Mouse (Mus musculus) forebrain, embryonic 10.5 days (tissue): ENCODE results near the gene Ddx56. TPM values are rescaled to one million over a fixed set of nuclear protein-coding genes. Genes with fewer than 3 reads are reported as not detected.
"Not testable (repeated sequence)": the region's sequence is repeated elsewhere in the genome, so short reads cannot be mapped to it uniquely, and the experiment has no call there.

Source experiments
- DNase-seq: peaks from one replicate; pipeline ENCODE4 v3.0.0-alpha.2; 2017; ENCODE audit warnings: low spot score; ENCODE audit errors: extremely low spot score
- H3K27ac ChIP-seq: fragments of 300-500 bp; sonication (generic); 2 replicates; pipeline ENCODE4 v1.5.1; 2016; ENCODE audit warnings: mild to moderate bottlenecking
- H3K27me3 ChIP-seq: fragments of 300-500 bp; sonication (generic); 2 replicates; pipeline ENCODE4 v1.6.1; 2016; ENCODE audit warnings: mild to moderate bottlenecking; ENCODE audit not compliant: poor library complexity, severe bottlenecking
- H3K36me3 ChIP-seq: fragments of 300-500 bp; sonication (generic); replicated peaks from 2 replicates; pipeline ENCODE4 v1.6.1; 2016; ENCODE audit warnings: mild to moderate bottlenecking, moderate library complexity
- H3K4me1 ChIP-seq: fragments of 300-500 bp; sonication (generic); 2 replicates; pipeline ENCODE4 v1.6.1; 2016
- H3K4me3 ChIP-seq: fragments of 300-500 bp; sonication (generic); 2 replicates; pipeline ENCODE4 v1.5.1; 2016; ENCODE audit warnings: mild to moderate bottlenecking, moderate library complexity
- H3K9me3 ChIP-seq: fragments of 300-500 bp; sonication (generic); 2 replicates; pipeline ENCODE4 v1.6.1; 2016; ENCODE audit warnings: mild to moderate bottlenecking, moderate library complexity
- WGBS: fragments of 180-500 bp; shearing (Covaris S2); methylation state at CpG from one replicate; pipeline ENCODE4 v1.1.7; 2016; 5-methylcytosine and 5-hydroxymethylcytosine counted together
- polyA plus RNA-seq: library from polyadenylated mRNA; unstranded; fragments of >200 nt; fragmentation: Nextera tagmentation; extraction: Ambion mirVana; gene quantifications from 2 replicates; pipeline ENCODE4 v1.2.1, GENCODE M21; 2016

The Ddx56 gene
- polyA plus RNA-seq, 1 experiment from 2014 or later: 135 TPM

DNA sequence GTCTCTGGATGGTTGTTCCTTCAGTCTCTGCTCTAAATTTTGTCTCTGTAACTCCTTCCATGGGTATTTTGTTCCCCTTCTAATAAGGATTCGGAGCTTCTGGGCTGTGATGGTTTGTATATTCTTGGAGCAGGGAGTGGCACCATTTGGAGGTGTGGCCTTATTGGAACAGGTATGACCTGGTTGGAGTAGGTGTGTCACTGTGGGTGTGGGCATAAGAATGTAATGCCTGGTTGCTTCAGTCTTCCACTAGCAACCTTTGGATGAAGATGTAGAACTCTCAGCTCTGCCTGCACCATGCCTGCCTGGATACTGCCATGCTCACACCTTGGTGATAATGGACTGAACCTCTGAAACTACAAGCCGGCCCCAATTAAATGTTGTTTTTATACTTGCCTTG, 13.0 kb downstream of the Ddx56 start:
- H3K4me3 ChIP-seq, DNase-seq, H3K9me3 ChIP-seq, H3K27me3 ChIP-seq, H3K27ac ChIP-seq, H3K4me1 ChIP-seq: not testable (repeated sequence)
- WGBS: 90% methylated on average over 2 of the region's 2 CpGs
- peaks cover 24% of the 10 kb centered on the region for H3K36me3 ChIP-seq

DNA sequence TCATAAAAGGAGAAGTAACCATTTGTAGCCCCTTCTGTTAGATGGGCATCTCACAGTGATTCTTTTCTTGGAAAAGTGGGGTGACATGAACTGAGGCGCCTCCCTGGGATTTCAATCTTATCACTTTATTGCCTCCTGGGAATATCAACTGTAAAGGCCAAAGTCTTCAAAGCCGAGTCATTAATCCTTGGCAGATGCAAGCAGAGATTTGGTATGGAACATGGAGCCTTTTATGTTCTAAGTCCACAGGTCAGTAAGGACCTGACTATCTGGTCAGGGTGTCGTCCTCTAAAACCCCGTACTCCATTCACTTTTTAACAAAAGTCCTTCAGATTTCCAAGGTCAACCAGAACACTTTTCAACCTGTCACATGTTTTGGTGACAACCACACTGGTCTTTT, 14.7 kb downstream of the Ddx56 start:
- WGBS: 90% methylated on average over 4 of the region's 4 CpGs
- no peak overlapping the region for H3K27ac ChIP-seq
- H3K4me1 ChIP-seq: no peaks in the 10 kb centered on the region
- H3K9me3 ChIP-seq: no peaks in the 10 kb centered on the region
- no peaks in the 10 kb centered on the region for H3K27me3 ChIP-seq
- H3K36me3 ChIP-seq: peaks cover 6% of the 10 kb centered on the region
- H3K4me3 ChIP-seq: no peak overlapping the region
- no peak for DNase-seq

- H3K9me3 ChIP-seq: no peaks in the 10 kb centered on the region
- H3K4me1 ChIP-seq: no peaks in the 10 kb centered on the region
- no peak overlapping the region for H3K27ac ChIP-seq
- peaks cover under 1% of the 10 kb centered on the region; the same call in 1 of the 2 replicates for H3K36me3 ChIP-seq
- WGBS: 90% methylated on average over 5 of the region's 5 CpGs
- DNase-seq: no peak
- H3K4me3 ChIP-seq: no peak overlapping the region
- H3K27me3 ChIP-seq: no peaks in the 10 kb centered on the region
Observed at GRCm38 (mm10) chr11:6252248-6252647, 15.3 kb downstream of the Ddx56 start.

DNA sequence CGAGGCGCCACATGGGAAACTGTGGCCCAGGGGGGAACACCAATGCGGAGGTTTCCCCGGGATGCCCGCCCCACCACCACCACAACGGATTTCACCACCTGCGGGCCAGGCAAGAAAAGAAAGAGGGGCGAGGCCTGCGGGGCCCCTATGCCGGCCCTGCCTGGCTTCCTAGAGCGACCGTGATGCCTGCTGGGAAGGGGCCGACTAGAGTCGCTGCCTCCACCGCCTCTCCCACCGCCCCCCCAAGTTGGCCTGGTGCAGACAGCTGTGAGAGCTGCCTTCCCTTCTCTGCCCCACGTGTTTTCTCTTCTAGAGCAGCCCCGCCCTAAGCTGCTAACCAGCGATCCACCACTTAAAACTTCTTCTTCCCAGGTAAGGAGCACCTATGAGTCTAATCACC, 22.9 kb downstream of the Ddx56 start:
- DNase-seq: no peak
- H3K27ac ChIP-seq: no peak overlapping the region
- no peak overlapping the region for H3K4me3 ChIP-seq
- H3K27me3 ChIP-seq: no peaks in the 10 kb centered on the region
- no peaks in the 10 kb centered on the region for H3K9me3 ChIP-seq
- H3K4me1 ChIP-seq: 0 out of 2 replicates have a peak, but pooled peaks cover 3% of the 10 kb centered on the region
- no peaks in the 10 kb centered on the region for H3K36me3 ChIP-seq
- 54% methylated on average over 19 of the region's 19 CpGs for WGBS

DNA sequence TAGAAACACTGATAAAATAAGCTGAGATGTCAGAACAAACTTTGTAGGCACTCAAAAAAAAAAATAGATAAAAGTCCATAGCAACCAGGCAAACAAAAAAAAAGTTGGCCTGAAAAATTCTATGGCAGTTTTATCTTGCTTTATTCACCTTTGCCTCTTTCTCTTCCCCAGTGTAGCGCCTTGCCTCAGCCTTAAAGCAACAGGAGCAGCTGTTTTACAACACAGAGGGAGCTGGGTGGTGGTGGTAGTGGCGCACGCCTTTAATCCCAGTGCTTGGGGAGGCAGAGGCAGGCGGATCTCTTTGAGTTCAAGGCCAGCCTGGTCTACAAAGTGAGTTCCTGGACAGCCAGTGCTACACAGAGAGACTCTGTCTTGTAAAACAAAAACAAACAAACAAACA, 34.5 kb downstream of the Ddx56 start:
- Histone ChIP-seq H3K27me3 (no peaks in the 10 kb centered on the region), H3K4me1 (no peaks in the 10 kb centered on the region), H3K4me3 (no peak overlapping the region), H3K9me3 (peaks cover 35% of the 10 kb centered on the region), H3K27ac (no peak overlapping the region), H3K36me3 (no peaks in the 10 kb centered on the region)
- no peak for DNase-seq
- 86% methylated on average over 4 of the region's 4 CpGs for WGBS

DNA sequence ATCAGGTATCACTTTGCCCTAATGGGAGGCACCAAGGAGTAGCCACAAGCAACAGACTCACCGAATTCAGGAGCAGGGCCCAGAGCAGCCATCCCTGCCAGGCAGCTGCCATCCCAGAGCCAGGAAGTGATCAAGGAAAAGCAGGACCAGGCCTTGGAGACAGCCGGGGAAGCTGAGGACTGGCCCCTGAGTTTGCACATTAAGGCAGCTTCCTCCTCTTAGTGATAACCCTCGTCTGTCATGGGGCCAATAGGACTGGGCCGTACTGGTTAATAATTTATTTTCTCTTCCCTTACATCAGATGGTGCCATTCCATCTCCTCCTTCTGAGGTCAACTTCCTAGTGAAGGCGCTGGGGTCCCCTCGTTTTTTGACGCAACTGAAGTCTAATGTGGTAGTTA, 37.6 kb downstream of the Ddx56 start, which contains the start of gene Npc1l1:
Gene Npc1l1 (minus strand): TSS at position 132 of the 400 bp plus-strand sequence.
- Histone ChIP-seq H3K27me3 (no peaks in the 10 kb centered on the region), H3K36me3 (no peaks in the 10 kb centered on the region)
- WGBS: 86% methylated on average over 7 of the region's 7 CpGs

DNA sequence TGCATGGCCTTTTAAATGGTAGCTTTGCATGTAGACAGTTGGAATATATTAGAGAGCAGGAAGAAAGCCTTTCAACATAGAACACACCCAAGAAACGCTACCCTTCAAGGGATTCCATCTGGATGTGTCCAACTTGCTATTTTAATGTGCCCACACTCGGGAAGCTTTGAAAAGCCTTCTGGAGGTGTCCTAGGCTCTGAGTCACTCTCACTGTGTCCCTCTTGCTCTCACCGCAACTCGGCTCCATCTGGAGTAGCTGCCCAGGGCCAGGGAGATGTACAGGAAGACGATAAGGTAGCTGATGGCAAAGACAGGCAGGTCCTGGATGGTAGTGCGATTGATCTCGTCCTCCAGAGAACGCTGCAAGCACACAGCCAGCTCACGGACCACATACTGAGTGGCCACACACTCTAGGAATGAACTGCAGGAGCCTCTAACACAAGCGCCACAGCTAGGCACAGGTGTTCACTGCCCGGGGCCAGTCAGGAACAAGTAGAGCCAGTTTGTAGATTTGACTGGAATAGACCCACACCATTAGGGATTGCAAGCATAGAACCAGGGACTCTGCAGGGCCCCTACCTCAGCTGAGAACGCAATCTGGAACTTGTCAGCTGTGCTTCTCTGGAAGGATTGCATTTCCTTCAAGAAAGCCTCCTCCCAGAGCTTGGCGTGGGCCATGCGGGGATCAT, 42.9 kb downstream of the Ddx56 start:
- H3K9me3 ChIP-seq: no peaks in the 10 kb centered on the region
- no peaks in the 10 kb centered on the region for H3K4me1 ChIP-seq
- no peaks in the 10 kb centered on the region for H3K36me3 ChIP-seq
- H3K27me3 ChIP-seq: no peaks in the 10 kb centered on the region
- no peak overlapping the region for H3K27ac ChIP-seq
- no peak for DNase-seq
- 82% methylated on average over 14 of the region's 14 CpGs for WGBS
- no peak overlapping the region for H3K4me3 ChIP-seq

More for the DNA sequence above, 37.6 kb downstream of the Ddx56 start, which contains the start of gene Npc1l1:
- Histone ChIP-seq H3K27ac (no peak within 1 kb of the TSS), H3K4me3 (no peak within 1 kb of the TSS), H3K4me1 (no peaks in the 10 kb centered on the region), H3K9me3 (peaks cover 11% of the 10 kb centered on the region)
- DNase-seq: no peak

DNA sequence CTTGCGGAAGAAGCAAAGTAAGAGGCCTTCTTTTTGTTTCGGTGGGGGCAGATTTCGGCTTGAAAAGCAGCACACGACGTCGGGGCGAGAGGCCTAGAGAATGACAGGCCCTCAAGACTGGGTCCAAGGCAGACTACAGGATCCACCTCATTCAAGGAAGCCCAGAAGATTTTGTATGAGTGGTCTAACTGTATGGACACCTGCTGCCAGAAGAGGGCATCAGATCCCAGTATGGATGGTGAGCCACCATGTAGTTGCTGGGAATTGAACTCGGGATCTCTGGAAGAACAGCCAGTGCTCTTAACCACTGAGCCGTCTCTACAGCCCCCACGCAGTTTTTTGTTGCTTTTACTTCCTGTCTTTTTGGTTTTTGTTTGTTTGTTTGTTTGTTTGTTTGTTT, 45.4 kb downstream of the Ddx56 start:
- 90% methylated on average over 10 of the region's 10 CpGs for WGBS

DNA sequence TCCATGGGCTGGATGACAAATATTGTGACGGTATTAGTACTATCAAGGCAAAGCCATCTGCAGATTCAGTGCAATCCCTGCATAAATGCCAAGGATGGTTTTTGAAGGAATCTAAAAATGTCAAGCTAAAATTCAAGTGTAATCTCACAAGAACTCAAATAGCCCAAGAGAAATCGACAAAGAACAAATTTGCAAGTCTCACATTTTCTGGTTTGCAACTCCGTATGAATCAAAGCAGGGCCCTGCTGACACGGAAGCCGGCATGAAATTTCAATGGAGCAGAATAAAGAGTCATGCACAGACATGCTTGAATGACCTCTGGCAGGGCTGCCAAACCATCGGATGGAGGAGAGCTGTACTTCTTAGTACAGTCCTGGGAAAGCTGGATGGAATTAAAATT, 47.6 kb downstream of the Ddx56 start:
- no peak for DNase-seq
- H3K36me3 ChIP-seq: no peaks in the 10 kb centered on the region
- H3K27ac ChIP-seq: no peak overlapping the region
- 91% methylated on average over 6 of the region's 6 CpGs for WGBS
- H3K4me3 ChIP-seq: no peak overlapping the region
- no peaks in the 10 kb centered on the region for H3K9me3 ChIP-seq
- H3K27me3 ChIP-seq: no peaks in the 10 kb centered on the region
- no peaks in the 10 kb centered on the region for H3K4me1 ChIP-seq

More for the DNA sequence above, 45.4 kb downstream of the Ddx56 start:
- Histone ChIP-seq H3K4me3 (no peak overlapping the region), H3K27me3 (no peaks in the 10 kb centered on the region), H3K4me1 (no peaks in the 10 kb centered on the region), H3K9me3 (no peaks in the 10 kb centered on the region), H3K36me3 (no peaks in the 10 kb centered on the region), H3K27ac (no peak overlapping the region)
- DNase-seq: no peak

DNA sequence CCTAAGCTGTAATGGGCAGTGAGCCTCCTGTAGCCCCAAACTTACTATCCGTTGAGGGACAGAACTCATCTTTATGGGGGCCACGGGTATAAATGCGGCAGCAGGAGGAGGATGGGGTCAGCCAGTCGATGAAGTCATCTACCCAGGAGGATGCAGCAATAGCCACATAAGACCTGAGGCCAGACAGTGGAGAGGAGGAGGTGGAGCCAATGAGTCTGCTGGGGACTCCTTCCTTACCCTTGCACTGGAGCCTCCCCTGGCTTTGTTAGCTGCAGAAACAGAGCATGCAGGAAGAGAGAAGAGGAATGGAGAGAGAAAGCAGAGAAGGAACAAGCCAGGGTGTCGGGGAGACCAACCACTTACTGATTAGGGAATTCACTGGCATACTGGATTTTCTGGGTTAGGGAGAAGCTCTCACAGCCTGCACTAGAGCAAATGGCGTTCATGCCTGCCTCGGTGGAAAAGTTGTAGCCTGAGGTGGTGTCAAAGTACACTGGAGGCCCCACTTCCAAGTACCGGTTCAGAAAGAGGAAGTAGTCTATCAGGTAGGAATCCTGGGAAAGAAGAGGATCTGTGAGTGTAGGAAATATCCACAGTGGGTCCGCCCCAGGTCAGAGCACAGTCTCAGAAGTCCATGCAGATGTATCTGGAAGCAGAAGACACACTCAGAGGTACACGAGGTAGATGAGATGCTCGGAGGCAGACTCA, 49.2 kb downstream of the Ddx56 start:
- no peak for DNase-seq
- no peaks in the 10 kb centered on the region for H3K4me1 ChIP-seq
- H3K36me3 ChIP-seq: no peaks in the 10 kb centered on the region
- H3K27ac ChIP-seq: no peak overlapping the region
- 84% methylated on average over 11 of the region's 11 CpGs for whole genome bisulfite sequencing
- H3K9me3 ChIP-seq: no peaks in the 10 kb centered on the region
- no peak overlapping the region for H3K4me3 ChIP-seq
- no peaks in the 10 kb centered on the region for H3K27me3 ChIP-seq

- 66% methylated on average over 3 of the region's 3 CpGs for WGBS
- no peak overlapping the region for H3K27ac ChIP-seq
- H3K4me3 ChIP-seq: no peak overlapping the region
- H3K4me1 ChIP-seq: no peaks in the 10 kb centered on the region
- no peak for DNase-seq
- H3K9me3 ChIP-seq: no peaks in the 10 kb centered on the region
- H3K36me3 ChIP-seq: no peaks in the 10 kb centered on the region
- no peaks in the 10 kb centered on the region for H3K27me3 ChIP-seq
Observed at GRCm38 (mm10) chr11:6216834-6217233, 50.7 kb downstream of the Ddx56 start.
